Mouse (Mus musculus): ENCODE results near the gene Mlh3. TPM values are rescaled to one million over a fixed set of nuclear protein-coding genes. Genes with fewer than 3 reads are reported as not detected.

Mlh3 gene
- polyA plus RNA-seq, 1 experiment from 2014 or later, result 8.2 TPM

DNA sequence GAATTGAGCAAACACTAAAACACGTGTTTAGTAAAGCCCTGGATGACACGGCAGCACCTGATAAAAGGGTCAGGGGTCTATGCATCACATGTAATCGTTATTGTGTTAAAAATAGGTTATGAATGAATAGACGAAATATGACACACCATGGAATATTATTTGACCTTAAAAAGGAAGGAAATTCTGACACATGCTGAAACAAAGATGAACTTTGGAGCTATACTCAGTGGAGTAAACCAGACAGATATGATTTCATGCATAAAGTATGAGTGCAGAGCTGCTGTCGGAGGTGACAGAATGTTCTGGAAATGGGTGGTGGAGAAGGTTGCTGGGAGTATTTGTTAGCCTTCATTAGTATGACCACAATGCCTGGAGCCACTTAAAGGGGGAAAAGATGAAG lies 66.7 kb downstream of the Mlh3 start:
- peaks cover 45% of the 10 kb centered on the region for H3K4me1 ChIP-seq
- no peak for DNase-seq (ENCODE audit: low spot score)
- no peak overlapping the region for H3K27ac ChIP-seq
- H3K9me3 ChIP-seq (replicated peaks), result no peaks in the 10 kb centered on the region
- no peak overlapping the region for H3K4me3 ChIP-seq
- WGBS, result 89% methylated on average over 5 of the region's 5 CpGs
- no peaks in the 10 kb centered on the region for H3K36me3 ChIP-seq
- H3K27me3 ChIP-seq (ENCODE audit: low read depth, poor library complexity, severe bottlenecking), result peaks cover 20% of the 10 kb centered on the region

DNA sequence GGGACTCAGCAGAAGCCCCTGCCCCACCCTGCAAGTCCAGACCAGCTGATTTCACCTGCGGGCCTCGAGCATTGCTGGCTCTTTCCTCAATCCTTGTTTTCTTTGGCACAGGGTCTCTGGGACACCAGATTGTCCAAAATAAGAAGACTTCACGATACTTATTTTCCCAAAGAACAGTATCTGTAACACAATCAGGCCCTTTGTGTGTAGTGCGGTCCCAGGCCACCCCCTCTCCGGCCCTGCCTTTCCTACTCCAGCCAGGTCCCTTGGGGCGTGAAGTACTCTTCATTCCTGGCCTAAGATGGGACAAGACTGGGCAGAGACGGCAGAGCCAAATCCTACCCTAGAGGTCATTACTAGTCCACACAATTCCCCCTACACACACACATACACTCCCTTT lies 68.2 kb downstream of the Mlh3 start:
- Histone ChIP-seq H3K9me3 (replicated peaks) (no peaks in the 10 kb centered on the region), H3K4me3 (no peak overlapping the region), H3K36me3 (no peaks in the 10 kb centered on the region), H3K27ac (peak overlapping the region; percentile 84), H3K27me3 (ENCODE audit: low read depth, poor library complexity, severe bottlenecking) (peaks cover 20% of the 10 kb centered on the region), H3K4me1 (peaks cover 60% of the 10 kb centered on the region)
- no peak for DNase-seq (ENCODE audit: low spot score)
- 89% methylated on average over 7 of the region's 7 CpGs for whole genome bisulfite sequencing

DNA sequence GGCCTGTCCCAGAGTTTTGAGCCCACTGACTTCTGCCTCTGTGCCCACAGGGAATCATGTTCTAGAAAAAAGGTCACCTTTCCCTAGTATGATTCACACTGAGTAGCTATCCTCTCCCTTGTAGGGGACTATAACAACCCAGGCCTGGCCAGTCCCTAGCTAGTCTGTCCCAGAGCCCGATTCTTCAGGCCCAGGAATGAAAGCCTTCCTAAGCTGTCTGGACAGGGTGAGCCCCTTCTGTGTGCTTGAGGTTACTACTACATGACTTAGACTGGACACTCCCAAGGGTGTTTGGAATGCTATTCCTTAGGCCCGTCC lies 68.6 kb downstream of the Mlh3 start:
- Histone ChIP-seq H3K9me3 (replicated peaks) (no peaks in the 10 kb centered on the region), H3K27me3 (ENCODE audit: low read depth, poor library complexity, severe bottlenecking) (peaks cover 20% of the 10 kb centered on the region), H3K4me1 (peaks cover 64% of the 10 kb centered on the region), H3K36me3 (no peaks in the 10 kb centered on the region), H3K27ac (peak overlapping the region; percentile 84), H3K4me3 (peak overlapping the region; percentile 37; the same call in 1 of the 2 replicates)
- WGBS, result 83% methylated on average over 2 of the region's 2 CpGs
- no peak for DNase-seq (ENCODE audit: low spot score)

DNA sequence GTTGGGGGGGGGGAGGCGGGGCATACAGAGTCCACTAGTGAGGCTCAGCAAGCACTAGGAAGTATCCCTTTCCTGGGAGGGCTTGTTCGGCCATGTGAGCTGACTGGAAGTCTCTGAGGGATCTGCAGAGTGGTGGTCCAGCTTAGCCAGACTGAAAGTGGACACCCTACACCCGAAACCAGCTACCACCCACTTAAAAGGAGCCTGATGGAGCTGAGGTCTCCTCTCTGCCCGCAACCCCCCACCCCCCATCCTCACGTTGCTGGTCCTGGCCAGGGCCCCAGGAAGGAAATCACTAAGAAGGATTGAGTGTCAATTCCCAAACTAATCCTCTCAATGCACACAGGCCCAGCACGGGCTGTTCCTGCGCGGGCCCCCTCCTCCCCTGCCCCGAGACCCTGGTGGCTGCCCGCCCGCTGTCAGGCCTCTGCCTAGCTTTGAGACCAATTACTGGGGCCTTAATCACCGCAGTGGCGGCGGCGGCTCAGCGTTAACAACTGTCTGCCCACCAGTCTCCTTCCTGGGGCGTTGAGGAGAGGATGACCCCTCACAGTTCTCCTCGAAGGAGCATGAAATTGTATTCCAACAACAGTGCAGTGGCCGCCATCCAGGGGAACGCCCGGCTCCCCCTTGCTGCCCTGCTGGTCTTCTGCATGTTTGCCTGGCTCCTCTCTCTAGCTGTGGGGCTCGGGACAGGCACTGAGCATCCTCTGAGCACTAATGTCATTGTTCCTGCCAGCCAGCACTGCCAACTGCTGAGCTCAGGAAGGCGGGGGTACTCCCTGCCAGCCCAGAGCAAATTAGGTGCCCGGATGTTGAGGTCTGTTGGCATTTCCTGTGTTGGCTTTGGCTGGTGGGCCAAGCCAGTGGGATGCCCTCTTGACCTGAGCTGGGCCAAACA lies 69.2 kb downstream of the Mlh3 start:
- Histone ChIP-seq H3K9me3 (replicated peaks) (no peaks in the 10 kb centered on the region), H3K36me3 (no peaks in the 10 kb centered on the region), H3K27me3 (ENCODE audit: low read depth, poor library complexity, severe bottlenecking) (peaks cover 21% of the 10 kb centered on the region), H3K4me3 (peak overlapping the region; percentile 37), H3K4me1 (peaks cover 70% of the 10 kb centered on the region), H3K27ac (peak overlapping the region; percentile 84)
- peak; percentile 64 for DNase-seq (ENCODE audit: low spot score)
- WGBS, result 16% methylated on average over 24 of the region's 24 CpGs

DNA sequence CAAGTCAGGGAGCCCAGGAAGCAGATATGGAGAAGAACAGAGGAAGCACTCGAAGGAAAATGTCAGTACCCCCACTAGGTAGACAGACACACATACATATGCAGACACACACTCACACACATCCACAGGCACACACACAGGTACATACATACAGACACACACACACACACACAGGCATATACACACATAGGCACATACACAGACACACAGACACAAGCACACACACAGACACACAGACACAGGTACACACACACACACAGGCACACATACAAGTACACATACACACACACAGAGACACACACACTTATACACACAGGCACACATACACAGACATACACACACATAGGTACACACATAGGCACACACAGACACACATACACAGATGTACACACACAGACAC lies 70.4 kb downstream of the Mlh3 start:
- DNase-seq (ENCODE audit: low spot score), result no peak
- no peaks in the 10 kb centered on the region for H3K36me3 ChIP-seq
- H3K4me1 ChIP-seq, result peaks cover 81% of the 10 kb centered on the region
- H3K27me3 ChIP-seq (ENCODE audit: low read depth, poor library complexity, severe bottlenecking), result peaks cover 31% of the 10 kb centered on the region
- peak overlapping the region; percentile 44 for H3K27ac ChIP-seq
- WGBS, result 79% methylated on average over 1 of the region's 1 CpGs
- H3K4me3 ChIP-seq, result no peak overlapping the region
- no peaks in the 10 kb centered on the region for H3K9me3 ChIP-seq (replicated peaks)

DNA sequence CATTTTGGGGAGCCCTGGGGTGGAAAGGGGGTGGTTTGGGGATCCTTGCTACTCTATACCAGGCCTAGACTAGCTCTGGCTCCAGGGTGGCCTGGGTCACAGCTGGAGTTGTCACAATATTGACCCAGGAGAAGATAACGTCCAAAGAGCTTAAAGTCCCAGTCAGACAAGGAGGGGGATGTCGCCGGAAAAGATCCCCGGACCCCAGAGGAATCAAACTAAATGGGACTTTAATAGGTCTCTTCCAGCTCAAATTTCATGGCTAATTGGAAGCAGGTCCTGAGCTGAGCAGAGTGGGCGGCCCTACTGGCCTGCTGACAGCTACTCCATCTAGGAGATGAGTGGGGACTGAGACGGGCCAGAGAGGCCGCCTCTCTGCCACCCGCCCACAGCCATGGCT lies 72.5 kb downstream of the Mlh3 start:
- Histone ChIP-seq H3K9me3 (replicated peaks) (no peaks in the 10 kb centered on the region), H3K4me1 (peaks cover 82% of the 10 kb centered on the region), H3K36me3 (no peaks in the 10 kb centered on the region), H3K27me3 (ENCODE audit: low read depth, poor library complexity, severe bottlenecking) (peaks cover 48% of the 10 kb centered on the region), H3K4me3 (peak overlapping the region; percentile 28; the same call in 1 of the 2 replicates), H3K27ac (peak overlapping the region; percentile 73)
- DNase-seq (ENCODE audit: low spot score), result peak; percentile 76
- WGBS, result 7% methylated on average over 8 of the region's 8 CpGs

DNA sequence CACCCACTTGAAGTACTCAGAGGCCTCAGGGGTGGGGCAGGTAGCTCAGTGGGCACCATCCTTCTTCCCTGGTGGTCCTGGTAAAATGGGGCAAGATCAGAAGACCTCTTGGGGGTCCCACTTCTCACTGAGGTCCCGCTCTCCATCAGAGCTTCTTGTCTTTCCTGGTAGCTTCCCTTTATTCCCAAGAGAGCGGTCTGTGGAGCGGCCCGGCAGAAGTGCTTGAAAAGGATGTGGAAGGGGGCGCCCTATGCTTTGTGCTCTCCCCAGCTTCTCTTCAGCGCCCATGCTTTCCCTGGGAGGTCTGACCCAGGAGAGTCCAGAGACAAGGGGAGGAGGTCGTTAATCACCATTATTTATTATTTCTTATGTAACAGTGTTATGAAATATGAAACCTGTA lies 73.0 kb downstream of the Mlh3 start:
- 63% methylated on average over 7 of the region's 7 CpGs for WGBS
- H3K27ac ChIP-seq, result peak overlapping the region; percentile 73
- no peaks in the 10 kb centered on the region for H3K36me3 ChIP-seq
- H3K4me1 ChIP-seq, result peaks cover 86% of the 10 kb centered on the region
- H3K9me3 ChIP-seq (replicated peaks), result no peaks in the 10 kb centered on the region
- H3K27me3 ChIP-seq (ENCODE audit: low read depth, poor library complexity, severe bottlenecking), result peaks cover 53% of the 10 kb centered on the region
- no peak for DNase-seq (ENCODE audit: low spot score)
- H3K4me3 ChIP-seq, result peak overlapping the region; percentile 28; the same call in 1 of the 2 replicates

DNA sequence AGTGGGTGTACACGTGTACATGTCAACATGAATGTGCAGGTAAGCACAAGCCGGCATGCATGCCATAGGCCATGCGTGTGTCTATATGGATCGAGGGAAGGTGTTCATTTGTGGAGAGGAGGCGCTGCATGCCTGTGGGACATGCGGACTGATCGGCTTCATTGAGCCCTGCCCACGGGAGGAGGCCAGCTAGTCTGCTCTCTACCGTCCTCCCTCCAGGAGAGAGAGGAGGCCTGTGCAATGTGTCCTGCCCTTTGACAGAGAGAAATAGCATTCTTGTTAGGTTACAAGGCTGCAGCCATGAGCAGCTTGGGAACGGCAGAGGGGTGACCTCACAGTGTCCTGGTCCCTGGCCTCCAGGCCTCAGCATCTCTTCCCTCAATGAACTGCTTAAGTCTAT lies 74.2 kb downstream of the Mlh3 start:
- H3K4me3 ChIP-seq, result no peak overlapping the region
- H3K27ac ChIP-seq, result peak overlapping the region; percentile 73
- WGBS, result 69% methylated on average over 10 of the region's 10 CpGs
- peaks cover 57% of the 10 kb centered on the region for H3K27me3 ChIP-seq (ENCODE audit: low read depth, poor library complexity, severe bottlenecking)
- H3K4me1 ChIP-seq, result peaks cover 78% of the 10 kb centered on the region
- no peaks in the 10 kb centered on the region for H3K36me3 ChIP-seq
- no peak for DNase-seq (ENCODE audit: low spot score)
- no peaks in the 10 kb centered on the region for H3K9me3 ChIP-seq (replicated peaks)

DNA sequence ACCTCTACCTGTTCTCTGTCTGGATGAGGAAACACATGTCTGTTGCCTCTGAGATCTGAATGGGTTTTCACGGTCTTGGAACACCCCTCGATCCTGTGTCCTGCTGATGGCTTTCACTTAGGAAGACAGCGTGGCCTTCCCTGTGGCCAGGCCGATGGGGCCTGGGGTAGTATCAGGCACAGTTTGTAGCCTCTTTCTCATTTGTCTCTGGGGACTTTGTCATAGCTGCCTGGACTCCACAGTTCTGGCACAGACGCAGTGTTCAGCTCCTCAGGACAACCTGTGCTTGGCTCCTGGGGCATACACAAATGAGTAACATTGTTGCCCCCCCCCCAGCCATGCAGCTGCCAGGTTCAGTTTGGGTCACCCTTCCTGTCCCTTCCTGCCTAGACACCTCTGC lies 75.3 kb downstream of the Mlh3 start:
- H3K9me3 ChIP-seq (replicated peaks), result no peaks in the 10 kb centered on the region

DNA sequence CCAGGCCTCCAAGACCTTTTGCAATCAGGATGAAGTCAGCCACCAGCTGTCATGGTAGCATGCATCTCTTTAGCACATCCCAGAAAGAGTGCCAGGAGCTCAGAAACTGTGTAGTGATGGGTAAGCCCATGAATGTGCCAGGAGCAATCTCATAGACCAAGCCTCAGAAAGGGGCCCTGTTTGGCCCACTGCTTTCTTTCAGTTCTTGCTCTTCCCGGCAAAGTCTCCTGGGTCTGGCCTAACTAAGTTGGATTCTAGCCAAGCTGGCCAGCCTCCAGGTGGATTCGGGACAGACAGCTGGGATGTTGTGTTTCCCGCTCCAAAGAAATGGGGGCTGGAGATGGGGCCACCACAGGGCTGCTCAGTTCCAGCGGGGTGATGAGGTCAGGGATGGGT lies 75.8 kb downstream of the Mlh3 start:
- Histone ChIP-seq H3K27ac (peak overlapping the region; percentile 37; the same call in 1 of the 2 replicates), H3K4me3 (no peak overlapping the region), H3K9me3 (replicated peaks) (no peaks in the 10 kb centered on the region), H3K4me1 (peaks cover 62% of the 10 kb centered on the region), H3K27me3 (ENCODE audit: low read depth, poor library complexity, severe bottlenecking) (peaks cover 49% of the 10 kb centered on the region), H3K36me3 (no peaks in the 10 kb centered on the region)
- 92% methylated on average over 4 of the region's 4 CpGs for WGBS
- DNase-seq (ENCODE audit: low spot score), result no peak

More for the DNA sequence above, 75.3 kb downstream of the Mlh3 start:
- Histone ChIP-seq H3K4me3 (no peak overlapping the region), H3K4me1 (peaks cover 67% of the 10 kb centered on the region), H3K27me3 (ENCODE audit: low read depth, poor library complexity, severe bottlenecking) (peaks cover 54% of the 10 kb centered on the region), H3K27ac (no peak overlapping the region), H3K36me3 (no peaks in the 10 kb centered on the region)
- 91% methylated on average over 5 of the region's 5 CpGs for WGBS
- no peak for DNase-seq (ENCODE audit: low spot score)

DNA sequence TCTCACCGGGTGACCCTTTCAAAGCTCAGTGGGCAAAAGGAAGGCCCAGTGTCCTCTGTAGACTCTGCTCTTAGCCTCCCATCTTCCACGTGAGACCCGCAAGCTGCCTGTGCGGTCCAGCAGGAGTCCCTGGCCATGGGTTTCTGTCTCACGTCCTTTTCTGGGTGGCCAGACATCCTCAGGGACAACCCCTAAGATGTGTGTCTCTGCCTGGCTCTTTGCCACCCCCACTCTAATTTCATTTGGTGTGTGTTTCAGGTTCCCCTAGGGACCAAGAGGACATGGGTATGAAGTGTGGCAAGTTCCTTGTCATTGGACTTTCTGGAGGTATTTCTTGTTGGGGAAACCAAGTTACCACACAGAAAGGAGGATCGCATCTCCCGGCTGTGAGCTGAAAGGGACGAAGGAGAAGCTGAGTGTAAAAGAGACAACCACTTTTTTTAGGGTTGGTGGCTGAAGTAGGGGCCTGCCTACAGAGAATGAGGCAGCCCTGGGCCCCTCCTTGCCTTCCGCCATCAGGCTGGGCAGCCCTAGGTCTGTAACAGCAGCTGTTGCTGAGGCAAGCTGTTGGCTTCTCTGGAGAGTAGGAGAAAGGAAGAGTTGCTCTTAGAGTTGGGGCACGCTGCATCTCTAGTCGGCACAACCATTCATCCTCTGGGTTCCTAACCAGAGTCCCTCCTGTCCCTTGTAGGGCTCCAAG lies 76.3 kb downstream of the Mlh3 start:
- Histone ChIP-seq H3K4me1 (peaks cover 57% of the 10 kb centered on the region), H3K27ac (peak overlapping the region; percentile 37; the same call in 1 of the 2 replicates), H3K36me3 (no peaks in the 10 kb centered on the region), H3K27me3 (ENCODE audit: low read depth, poor library complexity, severe bottlenecking) (peaks cover 44% of the 10 kb centered on the region), H3K9me3 (replicated peaks) (no peaks in the 10 kb centered on the region), H3K4me3 (no peak overlapping the region)
- no peak for DNase-seq (ENCODE audit: low spot score)
- WGBS, result 91% methylated on average over 11 of the region's 11 CpGs

DNA sequence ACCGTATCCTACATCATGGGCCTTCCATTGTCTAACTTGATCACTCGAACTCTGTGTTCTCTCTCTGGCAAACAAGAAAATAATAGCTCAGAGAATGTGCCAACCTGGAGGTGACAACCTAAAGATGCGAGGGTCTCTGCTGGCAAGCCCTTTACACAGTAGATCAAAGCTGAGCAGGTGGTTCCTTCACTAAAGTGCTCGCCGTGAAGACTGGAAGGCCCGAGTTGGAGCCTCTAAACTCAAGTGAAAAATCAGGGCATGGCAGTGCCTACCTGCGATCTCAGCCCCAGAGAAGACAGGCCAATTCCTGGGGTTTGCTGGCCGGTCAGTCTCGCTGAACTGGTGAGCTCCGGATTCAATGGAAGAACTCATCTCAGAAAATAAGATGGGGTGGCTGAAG lies 77.3 kb downstream of the Mlh3 start:
- Histone ChIP-seq H3K36me3 (no peaks in the 10 kb centered on the region), H3K4me1 (peaks cover 47% of the 10 kb centered on the region), H3K27me3 (ENCODE audit: low read depth, poor library complexity, severe bottlenecking) (peaks cover 42% of the 10 kb centered on the region), H3K4me3 (no peak overlapping the region), H3K27ac (peak overlapping the region; percentile 54; the same call in 1 of the 2 replicates), H3K9me3 (replicated peaks) (no peaks in the 10 kb centered on the region)
- DNase-seq (ENCODE audit: low spot score), result no peak
- WGBS, result 86% methylated on average over 10 of the region's 10 CpGs

DNA sequence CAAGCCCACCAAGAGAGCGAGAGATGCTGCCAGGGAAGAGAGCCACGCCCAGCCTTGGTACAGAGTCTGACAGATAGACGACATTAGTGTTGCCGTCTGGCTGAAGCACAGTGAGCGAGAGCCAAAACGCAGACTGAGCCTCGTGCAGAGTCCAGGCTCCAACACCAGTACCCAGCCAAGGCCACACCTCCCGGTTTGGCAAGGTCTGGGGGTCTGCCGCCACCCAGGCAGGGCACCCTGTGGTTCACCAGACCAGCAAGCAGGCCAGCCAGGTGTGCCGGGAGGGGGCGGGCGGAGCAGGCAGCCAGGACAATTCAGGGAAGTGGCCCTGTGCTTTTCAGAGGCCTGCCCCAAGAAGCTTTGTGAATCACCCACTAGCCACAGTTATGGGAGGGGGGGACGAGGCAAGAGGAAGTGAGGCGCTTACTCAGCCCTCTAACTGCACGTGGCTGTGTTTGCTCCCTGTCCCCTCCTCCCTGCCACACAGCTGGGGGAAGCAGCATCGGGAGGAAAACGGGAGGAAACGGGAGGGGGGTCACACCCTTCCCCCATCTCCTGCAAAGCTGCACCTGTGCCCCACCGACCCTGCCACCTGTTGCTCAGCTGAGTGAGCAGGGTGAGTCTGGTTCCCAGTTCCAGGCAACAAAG lies 77.8 kb downstream of the Mlh3 start:
- no peaks in the 10 kb centered on the region for H3K36me3 ChIP-seq
- peak overlapping the region; percentile 54 for H3K27ac ChIP-seq
- H3K4me1 ChIP-seq, result peaks cover 42% of the 10 kb centered on the region
- H3K27me3 ChIP-seq (ENCODE audit: low read depth, poor library complexity, severe bottlenecking), result peaks cover 42% of the 10 kb centered on the region
- H3K9me3 ChIP-seq (replicated peaks), result no peaks in the 10 kb centered on the region
- H3K4me3 ChIP-seq, result 0 out of 2 replicates have a peak overlapping the region, but pooled peaks have one; percentile 8
- DNase-seq (ENCODE audit: low spot score), result no peak
- 30% methylated on average over 19 of the region's 19 CpGs for WGBS
